Mouse (Mus musculus) MEL (cell line): Measurements from ENCODE around the gene Iqsec1. TPM values are rescaled to one million over a fixed set of nuclear protein-coding genes. Genes with fewer than 3 reads are reported as not detected.

Experiments used
- DNase-seq: peaks from one replicate; pipeline ENCODE4 v3.0.0; 2011; ENCODE audit warnings: low read depth, low spot score
- H3K27ac ChIP-seq: 2 replicates; pipeline ENCODE4 v1.5.1; 2012; ENCODE audit warnings: low read depth, mild to moderate bottlenecking, control low read depth, low read length, moderate library complexity; ENCODE audit not compliant: control insufficient read depth
- H3K27me3 ChIP-seq, 2 experiments: fragments of 150-350 bp in 1 of 2; sonication (generic) in 1 of 2; 2 replicates each; pipeline ENCODE4 v1.6.1; 2012; ENCODE audit warnings: low read length in 2 of 2, mild to moderate bottlenecking in 2 of 2, improper control_type of control experiment in 1 of 2, moderate library complexity in 1 of 2; ENCODE audit not compliant: insufficient read depth in 2 of 2, control insufficient read depth in 1 of 2
- H3K36me3 ChIP-seq, 2 experiments: 2 replicates each; pipeline ENCODE4 v1.6.1; 2012 to 2014; ENCODE audit warnings: low read length in 2 of 2, improper control_type of control experiment in 1 of 2, inconsistent platforms in 1 of 2, mild to moderate bottlenecking in 1 of 2; ENCODE audit not compliant: insufficient read depth in 2 of 2, control insufficient read depth in 1 of 2
- H3K4me1 ChIP-seq, 2 experiments: fragments of 150-350 bp in 1 of 2; sonication (generic) in 1 of 2; 2 replicates each; pipeline ENCODE4 v1.6.1; 2012; ENCODE audit warnings: low read length in 2 of 2, improper control_type of control experiment in 1 of 2, mild to moderate bottlenecking in 1 of 2; ENCODE audit not compliant: insufficient read depth in 2 of 2, control insufficient read depth in 1 of 2
- H3K4me3 ChIP-seq, 2 experiments: fragments of 150-350 bp in 1 of 2; sonication (generic) in 1 of 2; 2 replicates each; pipeline ENCODE4 v1.5.1; 2012; ENCODE audit warnings: low read depth in 2 of 2, low read length in 2 of 2, mild to moderate bottlenecking in 2 of 2, moderate library complexity in 2 of 2, control low read depth in 1 of 2, improper control_type of control experiment in 1 of 2; ENCODE audit not compliant: control insufficient read depth in 1 of 2, insufficient read depth in 1 of 2
- H3K79me2 ChIP-seq: 2 replicates; pipeline ENCODE4 v1.6.1; 2012; ENCODE audit warnings: mild to moderate bottlenecking, low read length, moderate library complexity; ENCODE audit not compliant: control insufficient read depth, poor library complexity, insufficient read depth
- H3K9ac ChIP-seq: 2 replicates; pipeline ENCODE4 v1.6.1; 2012; ENCODE audit warnings: low read depth, mild to moderate bottlenecking, control low read depth, low read length, moderate library complexity; ENCODE audit not compliant: control insufficient read depth, poor library complexity, severe bottlenecking
- H3K9me3 ChIP-seq: fragments of 150-350 bp; sonication (generic); replicated peaks from 2 replicates; pipeline ENCODE4 v1.6.1; 2012; ENCODE audit warnings: mild to moderate bottlenecking, low read length, improper control_type of control experiment, moderate library complexity; ENCODE audit not compliant: insufficient read depth
- BHLHE40 ChIP-seq: IDR thresholded peaks from 2 replicates; pipeline ENCODE4 v1.6.1; 2012; ENCODE audit warnings: low read depth, mild to moderate bottlenecking, inconsistent platforms, low read length, improper control_type of control experiment, borderline replicate concordance
- CHD1 ChIP-seq: IDR thresholded peaks from 2 replicates; pipeline ENCODE4 v1.6.1; 2012; ENCODE audit warnings: low read depth, mild to moderate bottlenecking, inconsistent platforms, low read length, improper control_type of control experiment
- E2F4 ChIP-seq: IDR thresholded peaks from 2 replicates; pipeline ENCODE4 v1.6.1; 2011; ENCODE audit warnings: low read depth, low read length, improper control_type of control experiment, borderline replicate concordance
- EP300 ChIP-seq, 2 experiments: IDR thresholded peaks; 2 replicates each; pipeline ENCODE4 v1.6.1; 2011; ENCODE audit warnings: improper control_type of control experiment in 2 of 2, low read length in 2 of 2, low read depth in 1 of 2, mild to moderate bottlenecking in 1 of 2
- GABPA ChIP-seq: IDR thresholded peaks from 2 replicates; pipeline ENCODE4 v1.6.1; 2012; ENCODE audit warnings: low read depth, mild to moderate bottlenecking, inconsistent platforms, low read length, improper control_type of control experiment, moderate library complexity
- HCFC1 ChIP-seq: IDR thresholded peaks from 2 replicates; pipeline ENCODE4 v1.6.1; 2012; ENCODE audit warnings: low read depth, mild to moderate bottlenecking, inconsistent platforms, low read length, improper control_type of control experiment, moderate library complexity
- JUND ChIP-seq: IDR thresholded peaks from 2 replicates; pipeline ENCODE4 v1.6.1; 2011; ENCODE audit warnings: low read depth, mild to moderate bottlenecking, improper control_type of control experiment, low read length
- MAX ChIP-seq: IDR thresholded peaks from 2 replicates; pipeline ENCODE4 v1.6.1; 2011; ENCODE audit warnings: low read length, improper control_type of control experiment
- MAZ ChIP-seq: IDR thresholded peaks from 2 replicates; pipeline ENCODE4 v1.6.1; 2012; ENCODE audit warnings: low read depth, mild to moderate bottlenecking, inconsistent platforms, low read length, improper control_type of control experiment
- MEF2A ChIP-seq: IDR thresholded peaks from 2 replicates; pipeline ENCODE4 v1.6.1; 2014; ENCODE audit warnings: low read depth, mild to moderate bottlenecking, inconsistent platforms, low read length, improper control_type of control experiment; ENCODE audit not compliant: poor library complexity, insufficient replicate concordance, severe bottlenecking; ENCODE audit errors: extremely low read depth
- NELFE ChIP-seq: IDR thresholded peaks from 2 replicates; pipeline ENCODE4 v1.6.1; 2011; ENCODE audit warnings: low read depth, low read length, improper control_type of control experiment
- POLR2AphosphoS2 ChIP-seq: IDR thresholded peaks from 2 replicates; pipeline ENCODE4 v1.6.1; 2011; ENCODE audit warnings: low read length, improper control_type of control experiment
- POLR2AphosphoS5 ChIP-seq: IDR thresholded peaks from 2 replicates; pipeline ENCODE4 v1.6.1; 2012; ENCODE audit warnings: low read depth, borderline replicate concordance, mild to moderate bottlenecking, inconsistent platforms, low read length, moderate library complexity, mixed read lengths
- TAL1 ChIP-seq: IDR thresholded peaks from 2 replicates; pipeline ENCODE4 v1.6.1; 2012; ENCODE audit warnings: mild to moderate bottlenecking, inconsistent platforms, low read length, moderate library complexity, mixed read lengths
- TBP ChIP-seq: IDR thresholded peaks from 2 replicates; pipeline ENCODE4 v1.8.0; 2011; ENCODE audit warnings: low read depth, low read length, improper control_type of control experiment
- USF1 ChIP-seq: IDR thresholded peaks from 2 replicates; pipeline ENCODE4 v1.6.1; 2014; ENCODE audit warnings: low read depth, mild to moderate bottlenecking, inconsistent platforms, low read length, improper control_type of control experiment, moderate library complexity
- ZMIZ1 ChIP-seq: IDR thresholded peaks from 2 replicates; pipeline ENCODE4 v1.6.1; 2012; ENCODE audit warnings: low read depth, mild to moderate bottlenecking, inconsistent platforms, low read length, improper control_type of control experiment, moderate library complexity
- polyA plus RNA-seq, 2 experiments: library from polyadenylated mRNA; stranded (reverse) in 1 of 2; unstranded in 1 of 2; fragments of >175 nt in 1 of 2; fragments of >200 nt in 1 of 2; gene quantifications; 2 replicates each; pipeline versions ENCODE4 v1.2.1 to v1.2.4; 2012; ENCODE audit warnings: low replicate concordance in 2 of 2, low read depth in 1 of 2; ENCODE audit not compliant: insufficient read length in 2 of 2, insufficient read depth in 1 of 2, missing spikeins in 1 of 2
- total RNA-seq: library from RNA; depleted of rRNA; stranded (reverse); fragments of 300-350 nt; gene quantifications from 2 replicates; pipeline ENCODE4 v1.2.3, GENCODE M21; 2012

Gene Iqsec1
- total and polyA plus RNA-seq, 3 experiments = 14.8 to 73.4 (median 30.8) TPM

DNA sequence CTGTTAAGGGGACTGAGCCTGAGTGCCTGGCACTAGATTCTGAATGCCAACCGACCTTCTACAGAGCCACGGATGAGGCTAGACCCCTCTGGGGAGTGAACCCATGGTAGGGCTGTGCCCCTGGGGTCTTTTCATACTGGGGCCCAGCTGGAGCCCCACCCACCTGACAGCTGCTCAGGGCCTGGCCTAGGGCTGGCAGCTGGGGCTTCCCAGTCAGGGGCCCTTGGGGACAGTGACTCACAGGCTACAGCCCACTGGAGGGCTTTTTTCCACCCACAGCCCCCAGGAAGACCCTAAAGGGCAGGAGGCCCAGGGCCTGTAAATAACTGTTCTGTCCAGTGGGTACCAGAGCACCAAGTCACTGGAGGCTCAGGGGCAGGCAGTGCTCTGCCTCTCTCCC, 223.7 kb downstream of the Iqsec1 start:
- Histone ChIP-seq H3K79me2 (no peaks in the 10 kb centered on the region), H3K9me3 (no peaks in the 10 kb centered on the region), H3K9ac (no peak overlapping the region), H3K27ac (no peak overlapping the region), H3K4me3 (no peak overlapping the region), H3K4me1 (peaks cover 6 to 22% of the 10 kb centered on the region in 2 experiments), H3K27me3 (no peaks in the 10 kb centered on the region), H3K36me3 (peaks cover 0 to 9% of the 10 kb centered on the region in 2 experiments; a peak in 2 of 4 replicates)
- TF ChIP-seq MAX (no peak), USF1 (no peak), HCFC1 (no peak), NELFE (no peak), BHLHE40 (no peak), TAL1 (no peak), GABPA (no peak), POLR2AphosphoS5 (no peak), TBP (no peak), POLR2AphosphoS2 (no peak), E2F4 (no peak), EP300 (IDR thresholded peaks at IDR 0.05; ENCODE audit: low read depth in 1 of 2, low read length in 2 of 2) (no peak), CHD1 (no peak), MEF2A (no peak), JUND (no peak), ZMIZ1 (no peak)
- no peak for DNase-seq

DNA sequence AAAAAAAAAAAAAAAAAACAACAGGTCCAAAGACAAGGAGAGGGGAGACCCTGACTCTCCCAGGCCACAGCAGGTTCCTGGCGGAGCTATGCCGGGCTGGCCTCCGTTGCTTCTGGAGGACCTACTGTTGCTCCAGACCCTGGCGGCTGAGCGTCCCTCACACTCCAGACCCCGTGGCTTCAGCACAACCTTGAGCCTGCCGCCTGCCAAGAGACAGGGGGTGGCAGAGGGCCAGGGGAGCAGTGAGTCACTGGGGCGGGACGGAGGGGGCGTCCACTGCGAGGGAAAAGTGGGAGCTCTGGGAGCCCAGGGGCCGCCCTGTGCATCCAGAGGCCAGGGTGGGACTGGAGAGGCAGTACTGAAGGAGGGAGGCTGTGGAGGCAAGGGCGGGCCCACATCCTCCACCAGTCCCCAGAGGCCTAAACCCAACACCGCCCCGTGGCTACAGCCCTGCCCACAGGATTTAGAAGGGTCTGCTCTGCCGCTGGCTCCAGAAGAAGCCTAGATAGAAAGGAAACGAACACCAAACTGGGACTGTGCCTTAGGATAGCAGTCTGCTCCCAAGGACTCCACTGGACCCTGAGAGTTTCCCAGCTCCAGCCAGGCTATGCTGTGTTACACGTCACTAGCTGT, 224.4 kb downstream of the Iqsec1 start:
- Histone ChIP-seq H3K36me3 (peaks cover 0 to 14% of the 10 kb centered on the region in 2 experiments; a peak in 2 of 4 replicates), H3K9ac (no peak overlapping the region), H3K27ac (no peak overlapping the region), H3K4me1 (peaks cover 8 to 28% of the 10 kb centered on the region in 2 experiments), H3K4me3 (no peak overlapping the region), H3K9me3 (no peaks in the 10 kb centered on the region), H3K27me3 (no peaks in the 10 kb centered on the region), H3K79me2 (no peaks in the 10 kb centered on the region)
- no peak for DNase-seq
- TF ChIP-seq MAZ = no peak
